Mouse (Mus musculus): ENCODE results near the gene Evi2b.

The Evi2b gene

GRCm38 (mm10) chr11:79520772-79521171, 2.8 kb downstream of the Evi2b start:
- no peak for DNase-seq

GRCm38 (mm10) chr11:79519878-79520291, 3.7 kb downstream of the Evi2b start:
- DNase-seq = no peak

GRCm38 (mm10) chr11:79519299-79519698, 4.3 kb downstream of the Evi2b start:
- no peak for DNase-seq

DNA sequence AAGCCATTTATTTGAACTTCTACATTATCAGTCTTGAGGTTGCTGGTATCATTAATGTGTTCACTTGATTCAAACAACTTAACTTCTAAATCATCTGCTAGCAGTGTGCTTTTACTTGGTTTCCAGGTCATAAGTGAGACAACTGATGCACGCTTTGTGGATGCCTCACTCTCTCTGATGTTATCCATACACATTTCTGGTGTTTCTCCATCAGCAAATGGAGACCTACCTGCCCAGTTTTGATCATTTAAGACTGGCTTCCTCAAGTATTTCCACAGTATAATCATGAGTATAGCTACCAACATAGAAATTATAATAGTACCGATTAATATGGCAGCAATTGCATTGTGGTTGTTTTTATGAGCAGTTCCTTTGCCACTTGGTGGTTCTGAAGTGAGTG, 7.8 kb downstream of the Evi2b start:
- no peak for DNase-seq

GRCm38 (mm10) chr11:79515331-79515730, 8.2 kb downstream of the Evi2b start:
- DNase-seq = no peak

GRCm38 (mm10) chr11:79511970-79512369, 11.6 kb downstream of the Evi2b start:
- no peak for DNase-seq

DNA sequence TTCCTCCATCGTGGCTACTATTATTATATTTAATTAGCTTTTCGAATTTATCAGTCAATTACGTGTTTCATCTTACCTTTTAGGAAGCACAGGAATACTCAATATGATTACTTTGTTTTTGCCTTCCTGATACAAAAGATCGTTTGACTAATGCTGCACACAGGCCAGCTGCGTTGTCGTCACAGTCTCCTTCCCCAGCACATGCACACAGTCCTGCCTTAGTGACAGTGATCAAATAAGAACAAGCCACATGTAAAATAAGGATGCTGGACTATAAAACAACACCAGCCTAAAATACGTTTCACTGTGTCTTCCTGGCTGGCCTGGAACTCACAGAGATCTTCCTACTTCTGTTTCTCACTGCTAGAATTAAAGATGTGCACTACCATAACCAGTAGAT, 19.1 kb downstream of the Evi2b start:
- no peak for DNase-seq

- no peak for DNase-seq
Observed at GRCm38 (mm10) chr11:79503845-79504244, 19.7 kb downstream of the Evi2b start, which contains the start of gene Omg. TSS of gene Omg (minus strand) at chr11:79504084.

GRCm38 (mm10) chr11:79502917-79503316, 20.6 kb downstream of the Evi2b start:
- DNase-seq = no peak

- peak; percentile 4 for DNase-seq
Observed at GRCm38 (mm10) chr11:79494976-79495800, 28.4 kb downstream of the Evi2b start.

DNA sequence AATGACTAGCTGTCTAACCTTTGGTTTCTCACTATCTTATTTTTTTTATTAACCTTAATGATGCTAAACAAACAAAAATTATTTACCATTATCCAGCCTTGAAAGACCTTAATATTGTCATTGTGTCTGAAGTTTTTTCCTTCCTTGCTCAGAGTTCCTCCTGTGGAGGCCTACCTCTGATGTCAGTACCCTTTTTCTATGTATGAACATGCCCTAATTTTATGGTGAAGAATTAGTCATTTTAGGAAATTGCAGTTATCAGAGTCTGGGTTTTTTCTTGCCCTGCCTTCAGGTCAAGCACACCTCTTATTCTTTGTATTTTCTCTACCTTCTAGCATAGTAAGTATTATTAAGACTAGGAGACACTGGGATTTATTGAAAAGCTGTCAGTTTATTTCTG, 38.8 kb downstream of the Evi2b start:
- DNase-seq = no peak

DNA sequence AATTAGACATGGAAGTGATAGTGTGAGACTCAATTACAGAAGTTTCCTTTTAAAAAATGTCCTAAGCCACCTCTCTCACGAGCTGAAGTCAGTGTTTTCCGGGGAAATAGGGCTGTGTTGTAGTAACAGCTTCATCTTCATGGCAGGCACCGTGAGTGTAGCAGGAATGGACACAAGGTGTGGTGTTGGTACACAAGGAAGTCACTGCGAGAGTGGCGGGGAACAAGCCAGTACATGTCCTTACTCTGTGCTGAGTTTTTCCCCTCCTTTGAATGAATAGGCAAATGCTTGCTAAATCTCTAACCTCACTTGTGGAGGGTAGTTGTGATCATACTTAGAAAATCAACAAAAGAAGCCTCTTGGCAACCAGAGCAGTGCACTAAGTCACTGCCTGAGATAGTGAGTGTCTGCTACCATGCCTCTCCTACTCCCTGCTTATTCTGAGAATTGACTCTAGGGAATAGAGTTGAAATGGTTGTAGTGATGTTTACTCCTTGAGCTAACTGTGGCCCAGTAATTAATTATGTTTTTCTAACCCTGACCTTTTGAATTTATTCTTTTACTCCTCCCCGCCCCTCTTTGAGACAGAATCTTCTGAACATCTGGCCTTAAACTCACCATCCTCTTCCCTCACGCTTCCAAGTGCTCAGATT, 39.6 kb downstream of the Evi2b start:
- DNase-seq = no peak

- no peak for DNase-seq
Observed at GRCm38 (mm10) chr11:79483392-79483791, 40.2 kb downstream of the Evi2b start.

- no peak for DNase-seq
Observed at GRCm38 (mm10) chr11:79468097-79468496, 55.5 kb downstream of the Evi2b start.

Data from kidney, adult 18-20 months (tissue).